Mouse (Mus musculus) adrenal gland, postnatal 14 days (tissue): ENCODE data around the gene Pde1a. TPM values are rescaled to one million over a fixed set of nuclear protein-coding genes. Genes with fewer than 3 reads are reported as not detected.

Source experiments
- DNase-seq: peaks from one replicate; pipeline ENCODE4 v3.0.0; 2021; ENCODE audit warnings: mixed read lengths
- total RNA-seq: library from RNA; stranded (reverse); gene quantifications from 2 replicates; pipeline ENCODE4 v1.2.3, GENCODE M21; 2021

The Pde1a gene
- total RNA-seq, 1 experiment from 2014 or later: 14.6 TPM

GRCm38 (mm10) chr2:80046751-80047513 is 82.3 kb downstream of the Pde1a start:
- no peak for DNase-seq

- DNase-seq: peak; percentile 44
These were observed 90.4 kb downstream of the Pde1a start for GRCm38 (mm10) chr2:80038642-80039445.

GRCm38 (mm10) chr2:80037971-80038370 is 91.3 kb downstream of the Pde1a start:
- DNase-seq: peak; percentile 37

- DNase-seq: no peak
These were observed 100.2 kb downstream of the Pde1a start for GRCm38 (mm10) chr2:80029051-80029450.

- no peak for DNase-seq
These were observed 103.2 kb downstream of the Pde1a start for GRCm38 (mm10) chr2:80026053-80026452.

GRCm38 (mm10) chr2:80025597-80025996 is 103.7 kb downstream of the Pde1a start:
- DNase-seq: no peak

GRCm38 (mm10) chr2:80025038-80025437 is 104.2 kb downstream of the Pde1a start:
- DNase-seq: no peak

- DNase-seq: no peak
These were observed 115.1 kb downstream of the Pde1a start for GRCm38 (mm10) chr2:80014161-80014560.

GRCm38 (mm10) chr2:80013060-80013459 is 116.2 kb downstream of the Pde1a start:
- DNase-seq: peak; percentile 11

GRCm38 (mm10) chr2:79999168-79999567 is 130.1 kb downstream of the Pde1a start:
- no peak for DNase-seq

- no peak for DNase-seq
These were observed 130.8 kb downstream of the Pde1a start for GRCm38 (mm10) chr2:79998460-79998859.

GRCm38 (mm10) chr2:79991642-79992041 is 137.6 kb downstream of the Pde1a start:
- DNase-seq: no peak

GRCm38 (mm10) chr2:79983778-79984177 is 145.5 kb downstream of the Pde1a start:
- DNase-seq: no peak

GRCm38 (mm10) chr2:79983222-79983632 is 146.0 kb downstream of the Pde1a start:
- DNase-seq: peak; percentile 24

GRCm38 (mm10) chr2:79981781-79982180 is 147.5 kb downstream of the Pde1a start:
- DNase-seq: no peak

GRCm38 (mm10) chr2:79978992-79979391 is 150.3 kb downstream of the Pde1a start:
- DNase-seq: no peak

GRCm38 (mm10) chr2:79977259-79977658 is 152.0 kb downstream of the Pde1a start:
- DNase-seq: no peak

- DNase-seq: no peak
These were observed 153.3 kb downstream of the Pde1a start for GRCm38 (mm10) chr2:79975947-79976346.

GRCm38 (mm10) chr2:79972271-79972670 is 157.0 kb downstream of the Pde1a start:
- DNase-seq: no peak

GRCm38 (mm10) chr2:79969594-79969993 is 159.7 kb downstream of the Pde1a start:
- peak; percentile 9 for DNase-seq

GRCm38 (mm10) chr2:79966681-79967506 is 162.4 kb downstream of the Pde1a start:
- DNase-seq: no peak

GRCm38 (mm10) chr2:79966086-79966485 is 163.2 kb downstream of the Pde1a start:
- DNase-seq: no peak

GRCm38 (mm10) chr2:79964964-79965363 is 164.3 kb downstream of the Pde1a start:
- DNase-seq: no peak
